Mouse (Mus musculus): ENCODE results near the gene Grb7. TPM values are rescaled to one million over a fixed set of nuclear protein-coding genes. Genes with fewer than 3 reads are reported as not detected.

Grb7 gene
- polyA plus RNA-seq, 1 experiment: not detected

- H3K4me1 ChIP-seq (ENCODE audit: control insufficient read depth, insufficient read depth, low read length): peaks cover 3% of the 10 kb centered on the region; the same call in 1 of the 2 replicates
- H3K27ac ChIP-seq (ENCODE audit: insufficient read depth, low read depth, low read length): no peak overlapping the region
- H3K4me3 ChIP-seq (ENCODE audit: insufficient read depth, low read length): no peak overlapping the region
- TF ChIP-seq CTCF (IDR thresholded peaks at IDR 0.05; ENCODE audit: low read depth, low read length) (0 out of 2 replicates have a peak, but pooled peaks have one; percentile 5), POLR2A (IDR thresholded peaks at IDR 0.05; ENCODE audit: borderline replicate concordance, low read depth, low read length) (no peak)
Measured at GRCm38 (mm10) chr11:98455484-98455883, 9.3 kb downstream of the Grb7 start.

- H3K4me3 ChIP-seq (ENCODE audit: insufficient read depth, low read length): no peak overlapping the region
- H3K27ac ChIP-seq (ENCODE audit: insufficient read depth, low read depth, low read length): no peak overlapping the region
- H3K4me1 ChIP-seq (ENCODE audit: control insufficient read depth, insufficient read depth, low read length): peaks cover 3% of the 10 kb centered on the region; the same call in 1 of the 2 replicates
- TF ChIP-seq POLR2A (IDR thresholded peaks at IDR 0.05; ENCODE audit: borderline replicate concordance, low read depth, low read length) (no peak), CTCF (IDR thresholded peaks at IDR 0.05; ENCODE audit: low read depth, low read length) (no peak)
Measured at GRCm38 (mm10) chr11:98456545-98456944, 10.4 kb downstream of the Grb7 start.

- Histone ChIP-seq H3K27ac (ENCODE audit: insufficient read depth, low read depth, low read length) (no peak overlapping the region), H3K4me1 (ENCODE audit: control insufficient read depth, insufficient read depth, low read length) (peaks cover 3% of the 10 kb centered on the region; the same call in 1 of the 2 replicates), H3K4me3 (ENCODE audit: insufficient read depth, low read length) (peak overlapping the region; percentile 64)
- TF ChIP-seq POLR2A (IDR thresholded peaks at IDR 0.05; ENCODE audit: borderline replicate concordance, low read depth, low read length): no peak
- no peak for TF ChIP-seq CTCF (IDR thresholded peaks at IDR 0.05; ENCODE audit: low read depth, low read length)
Measured at GRCm38 (mm10) chr11:98456945-98457344, 10.8 kb downstream of the Grb7 start.

- TF ChIP-seq CTCF (IDR thresholded peaks at IDR 0.05; ENCODE audit: low read depth, low read length) (no peak; the same call in 1 of the 2 replicates), POLR2A (IDR thresholded peaks at IDR 0.05; ENCODE audit: borderline replicate concordance, low read depth, low read length) (no peak)
- no peak overlapping the region for H3K27ac ChIP-seq (ENCODE audit: insufficient read depth, low read depth, low read length)
- peak overlapping the region; percentile 64 for H3K4me3 ChIP-seq (ENCODE audit: insufficient read depth, low read length)
- H3K4me1 ChIP-seq (ENCODE audit: control insufficient read depth, insufficient read depth, low read length): peaks cover 3% of the 10 kb centered on the region; the same call in 1 of the 2 replicates
Measured at GRCm38 (mm10) chr11:98457367-98458120, 11.3 kb downstream of the Grb7 start.

- Histone ChIP-seq H3K4me1 (ENCODE audit: control insufficient read depth, insufficient read depth, low read length) (peaks cover 3% of the 10 kb centered on the region; the same call in 1 of the 2 replicates), H3K27ac (ENCODE audit: insufficient read depth, low read depth, low read length) (no peak overlapping the region), H3K4me3 (ENCODE audit: insufficient read depth, low read length) (peak overlapping the region; percentile 64)
- TF ChIP-seq POLR2A (IDR thresholded peaks at IDR 0.05; ENCODE audit: borderline replicate concordance, low read depth, low read length) (no peak), CTCF (IDR thresholded peaks at IDR 0.05; ENCODE audit: low read depth, low read length) (no peak)
Measured at GRCm38 (mm10) chr11:98458121-98458990, 12.2 kb downstream of the Grb7 start.

- H3K27ac ChIP-seq (ENCODE audit: insufficient read depth, low read depth, low read length): no peak overlapping the region
- H3K4me1 ChIP-seq (ENCODE audit: control insufficient read depth, insufficient read depth, low read length): peaks cover 3% of the 10 kb centered on the region; the same call in 1 of the 2 replicates
- H3K4me3 ChIP-seq (ENCODE audit: insufficient read depth, low read length): no peak overlapping the region
- TF ChIP-seq CTCF (IDR thresholded peaks at IDR 0.05; ENCODE audit: low read depth, low read length) (no peak), POLR2A (IDR thresholded peaks at IDR 0.05; ENCODE audit: borderline replicate concordance, low read depth, low read length) (no peak)
Measured at GRCm38 (mm10) chr11:98459071-98459741, 13.0 kb downstream of the Grb7 start.

- no peak overlapping the region for H3K4me3 ChIP-seq (ENCODE audit: insufficient read depth, low read length)
- H3K4me1 ChIP-seq (ENCODE audit: control insufficient read depth, insufficient read depth, low read length): peaks cover 3% of the 10 kb centered on the region; the same call in 1 of the 2 replicates
- H3K27ac ChIP-seq (ENCODE audit: insufficient read depth, low read depth, low read length): no peak overlapping the region
- TF ChIP-seq CTCF (IDR thresholded peaks at IDR 0.05; ENCODE audit: low read depth, low read length) (no peak), POLR2A (IDR thresholded peaks at IDR 0.05; ENCODE audit: borderline replicate concordance, low read depth, low read length) (no peak)
Measured at GRCm38 (mm10) chr11:98459860-98460259, 13.7 kb downstream of the Grb7 start.

- Histone ChIP-seq H3K4me1 (ENCODE audit: control insufficient read depth, insufficient read depth, low read length) (peaks cover 3% of the 10 kb centered on the region; the same call in 1 of the 2 replicates), H3K27ac (ENCODE audit: insufficient read depth, low read depth, low read length) (no peak overlapping the region), H3K4me3 (ENCODE audit: insufficient read depth, low read length) (no peak overlapping the region)
- TF ChIP-seq CTCF (IDR thresholded peaks at IDR 0.05; ENCODE audit: low read depth, low read length): no peak
- TF ChIP-seq POLR2A (IDR thresholded peaks at IDR 0.05; ENCODE audit: borderline replicate concordance, low read depth, low read length): no peak
Measured at GRCm38 (mm10) chr11:98461109-98461720, 15.0 kb downstream of the Grb7 start.

- Histone ChIP-seq H3K4me3 (ENCODE audit: insufficient read depth, low read length) (no peak overlapping the region), H3K27ac (ENCODE audit: insufficient read depth, low read depth, low read length) (no peak overlapping the region), H3K4me1 (ENCODE audit: control insufficient read depth, insufficient read depth, low read length) (peaks cover 2% of the 10 kb centered on the region; the same call in 1 of the 2 replicates)
- no peak for TF ChIP-seq POLR2A (IDR thresholded peaks at IDR 0.05; ENCODE audit: borderline replicate concordance, low read depth, low read length)
- TF ChIP-seq CTCF (IDR thresholded peaks at IDR 0.05; ENCODE audit: low read depth, low read length): no peak
Measured at GRCm38 (mm10) chr11:98462255-98462654, 16.1 kb downstream of the Grb7 start.

Measured in bone marrow macrophage, adult 2 months (primary cell).